Mouse (Mus musculus) A20 (cell line): ENCODE data around the gene Map2k6.

Experiments
- DNase-seq: peaks from one replicate; pipeline ENCODE4 v3.0.0-alpha.2; 2011; ENCODE audit warnings: low read depth, low spot score

Gene Map2k6

GRCm38 (mm10) chr11:110403602-110404001, 4.7 kb downstream of the Map2k6 start:
- no peak for DNase-seq

GRCm38 (mm10) chr11:110405607-110406006, 6.7 kb downstream of the Map2k6 start:
- DNase-seq: no peak

- no peak for DNase-seq
Observed at GRCm38 (mm10) chr11:110409131-110409530, 10.2 kb downstream of the Map2k6 start.

GRCm38 (mm10) chr11:110409776-110410175, 10.9 kb downstream of the Map2k6 start:
- DNase-seq: peak; percentile 74

GRCm38 (mm10) chr11:110411596-110411995, 12.7 kb downstream of the Map2k6 start:
- no peak for DNase-seq

GRCm38 (mm10) chr11:110414263-110414662, 15.3 kb downstream of the Map2k6 start:
- no peak for DNase-seq

GRCm38 (mm10) chr11:110416691-110417090, 17.8 kb downstream of the Map2k6 start:
- DNase-seq: no peak

- no peak for DNase-seq
Observed at GRCm38 (mm10) chr11:110420463-110420862, 21.5 kb downstream of the Map2k6 start.

- DNase-seq: peak; percentile 61
Observed at GRCm38 (mm10) chr11:110426572-110427145, 27.7 kb downstream of the Map2k6 start.

- DNase-seq: no peak
Observed at GRCm38 (mm10) chr11:110427159-110427561, 28.2 kb downstream of the Map2k6 start.

- no peak for DNase-seq
Observed at GRCm38 (mm10) chr11:110428999-110429398, 30.1 kb downstream of the Map2k6 start.

- peak; percentile 66 for DNase-seq
Observed at GRCm38 (mm10) chr11:110429837-110430418, 31.0 kb downstream of the Map2k6 start.

GRCm38 (mm10) chr11:110435839-110436556, 37.1 kb downstream of the Map2k6 start:
- DNase-seq: no peak

GRCm38 (mm10) chr11:110436998-110437397, 38.1 kb downstream of the Map2k6 start:
- DNase-seq: no peak

GRCm38 (mm10) chr11:110438135-110438534, 39.2 kb downstream of the Map2k6 start:
- no peak for DNase-seq

GRCm38 (mm10) chr11:110438700-110439296, 39.9 kb downstream of the Map2k6 start:
- DNase-seq: peak; percentile 83

- DNase-seq: peak; percentile 88
Observed at GRCm38 (mm10) chr11:110439354-110439753, 40.4 kb downstream of the Map2k6 start.

GRCm38 (mm10) chr11:110444576-110444975, 45.7 kb downstream of the Map2k6 start:
- no peak for DNase-seq

- peak; percentile 79 for DNase-seq
Observed at GRCm38 (mm10) chr11:110448131-110448725, 49.3 kb downstream of the Map2k6 start.

GRCm38 (mm10) chr11:110448726-110449161, 49.8 kb downstream of the Map2k6 start:
- DNase-seq: no peak

- no peak for DNase-seq
Observed at GRCm38 (mm10) chr11:110449183-110449582, 50.3 kb downstream of the Map2k6 start.
